Mouse (Mus musculus) CD4-positive naive resting alpha-beta T cell, adult 57 days (primary cell): ENCODE data around the gene Gtf3c3. TPM values are rescaled to one million over a fixed set of nuclear protein-coding genes. Genes with fewer than 3 reads are reported as not detected.

Experiments used
- total RNA-seq: library from RNA; stranded (reverse); gene quantifications from one replicate; pipeline ENCODE4 v1.2.4, GENCODE M21; 2023

Gene Gtf3c3
- total RNA-seq, result 21.6 TPM

DNA sequence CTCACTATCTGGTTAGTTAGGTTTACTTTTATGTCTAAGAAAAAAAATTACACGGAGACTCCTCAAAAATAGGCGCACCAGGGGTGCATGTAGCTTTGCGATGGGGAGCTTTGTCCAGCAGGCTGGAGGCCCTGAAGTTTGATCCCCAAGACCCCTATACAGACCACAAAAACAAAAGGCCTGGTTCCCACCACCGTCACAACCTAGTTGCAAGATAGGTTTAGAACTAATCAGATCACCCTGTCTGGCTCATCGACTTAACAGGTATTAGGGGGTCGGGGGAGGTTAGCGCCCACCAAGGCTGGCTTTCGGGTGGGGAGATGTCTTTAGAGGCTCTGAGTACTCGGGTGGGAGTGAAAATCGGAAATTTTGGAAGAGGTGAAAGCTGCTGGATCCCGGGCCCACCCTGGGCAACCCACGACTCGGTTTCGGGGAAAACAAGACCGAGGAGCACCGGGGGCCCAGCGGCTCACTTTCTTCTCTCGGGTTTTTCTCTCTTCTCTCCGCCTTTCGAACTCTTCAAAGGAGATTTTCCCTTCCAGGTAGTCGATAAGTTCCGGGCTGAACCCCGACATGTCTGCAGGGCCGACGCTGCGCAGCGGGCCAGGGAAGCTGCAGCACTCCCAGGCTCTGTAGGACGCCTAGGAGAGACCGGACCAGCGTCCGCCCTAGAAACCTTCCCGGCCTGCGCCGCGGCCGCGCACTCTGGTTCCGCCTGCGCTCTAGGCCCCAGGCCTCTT, at the start of gene Gtf3c3:
Gtf3c3 (minus strand) TSS at position 632 of the 740 bp plus-strand sequence.

Other genes starting within 250 kb of the Gtf3c3 start
- gene Hecw2, start 243.8 kb downstream of the Gtf3c3 start, total RNA-seq, result not detected
- 0.30 TPM for gene Ccdc150, start 188.3 kb downstream of the Gtf3c3 start, total RNA-seq
- 32.7 TPM for gene Pgap1, start 118.7 kb upstream of the Gtf3c3 start, total RNA-seq